Mouse (Mus musculus) urinary bladder, adult 2 months (tissue): ENCODE data around the gene Ndufc2. TPM values are rescaled to one million over a fixed set of nuclear protein-coding genes. Genes with fewer than 3 reads are reported as not detected.
"Not testable (repeated sequence)": the region's sequence is repeated elsewhere in the genome, so short reads cannot be mapped to it uniquely, and the experiment has no call there.

ENCODE experiments used
- DNase-seq: peaks from one replicate; pipeline ENCODE4 v3.0.0; 2022; ENCODE audit warnings: low spot score
- polyA plus RNA-seq: library from polyadenylated mRNA; depleted of rRNA; stranded (reverse); fragments of >200 nt; gene quantifications from 2 replicates; pipeline ENCODE4 v1.2.3, GENCODE M21; 2012; rRNA removed

The Ndufc2 gene
- polyA plus RNA-seq, 1 experiment = 154 TPM

DNA sequence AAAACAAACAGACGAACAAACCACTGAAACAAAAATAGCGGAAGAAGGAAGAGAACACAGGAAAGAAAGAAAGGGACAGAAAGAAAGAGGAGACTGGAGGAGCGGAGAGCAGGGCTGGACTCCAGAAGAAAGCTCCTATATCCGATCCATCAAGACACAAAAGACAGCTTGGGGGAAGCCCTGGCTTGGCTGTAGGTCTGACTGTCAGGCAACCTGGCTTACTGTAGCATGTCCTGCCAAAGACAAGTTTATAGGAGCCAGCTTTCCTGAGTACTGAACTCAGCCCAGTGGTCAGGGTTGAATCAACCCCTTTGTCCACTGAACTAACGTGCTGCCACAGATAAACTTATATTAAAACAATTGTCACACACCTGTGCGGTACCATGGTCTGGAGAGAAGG is 27.5 kb downstream of the Ndufc2 start:
- no peak for DNase-seq

DNA sequence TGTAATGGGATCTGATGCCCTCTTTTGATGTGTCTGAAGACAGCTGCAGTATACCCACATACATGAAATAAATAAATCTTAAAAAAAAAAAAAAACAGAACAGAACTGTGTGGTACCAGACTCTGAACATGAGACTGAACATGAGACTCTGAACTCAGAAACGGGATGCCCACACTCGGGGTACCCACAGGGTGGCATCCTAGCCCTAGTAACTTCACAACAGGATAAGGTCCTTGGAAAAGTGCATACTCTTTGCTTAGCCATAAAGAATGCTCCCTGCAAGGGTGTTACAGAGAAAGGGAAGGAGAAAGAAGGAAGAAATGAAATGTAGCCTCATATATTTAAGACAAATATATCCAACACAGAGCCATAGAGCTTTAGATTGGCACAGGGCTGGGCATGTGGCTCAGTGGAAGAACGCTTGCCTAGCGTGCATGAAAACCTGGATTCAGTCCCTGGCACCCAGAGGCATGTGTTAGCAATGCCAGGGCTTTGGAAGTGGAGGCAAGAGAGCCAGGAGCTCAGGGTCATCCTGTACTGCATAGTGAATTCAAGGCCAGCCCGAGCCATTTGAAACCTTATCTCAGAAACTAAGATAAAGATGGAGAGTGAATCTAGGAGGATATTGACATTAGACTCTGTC is 28.1 kb downstream of the Ndufc2 start:
- DNase-seq = no peak

DNA sequence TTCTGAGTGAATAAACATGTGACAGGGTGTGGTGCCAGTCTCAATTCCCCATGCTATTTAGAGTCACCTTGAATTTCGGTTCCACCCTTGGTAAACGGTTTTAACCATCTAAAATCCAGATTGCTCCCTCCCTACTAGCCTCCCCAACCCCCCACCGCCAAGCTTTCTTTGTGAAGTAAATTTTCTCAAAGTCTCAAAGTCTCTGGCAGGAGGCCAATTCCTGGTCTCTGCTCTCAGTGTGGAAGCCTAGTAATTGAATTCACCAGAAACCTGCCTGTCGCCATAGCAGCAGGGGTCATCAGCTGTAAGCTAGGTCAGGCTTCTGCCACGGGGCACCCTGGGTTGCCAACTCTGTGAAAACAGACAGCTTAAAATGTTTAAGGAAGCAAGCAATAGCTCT is 29.9 kb downstream of the Ndufc2 start:
- no peak for DNase-seq

- not testable (repeated sequence) for DNase-seq
Observed at GRCm38 (mm10) chr7:97433517-97433916, 33.7 kb downstream of the Ndufc2 start.

- DNase-seq = no peak
Observed at GRCm38 (mm10) chr7:97434517-97434916, 34.7 kb downstream of the Ndufc2 start.

GRCm38 (mm10) chr7:97438986-97439385 is 39.2 kb downstream of the Ndufc2 start:
- no peak for DNase-seq

DNA sequence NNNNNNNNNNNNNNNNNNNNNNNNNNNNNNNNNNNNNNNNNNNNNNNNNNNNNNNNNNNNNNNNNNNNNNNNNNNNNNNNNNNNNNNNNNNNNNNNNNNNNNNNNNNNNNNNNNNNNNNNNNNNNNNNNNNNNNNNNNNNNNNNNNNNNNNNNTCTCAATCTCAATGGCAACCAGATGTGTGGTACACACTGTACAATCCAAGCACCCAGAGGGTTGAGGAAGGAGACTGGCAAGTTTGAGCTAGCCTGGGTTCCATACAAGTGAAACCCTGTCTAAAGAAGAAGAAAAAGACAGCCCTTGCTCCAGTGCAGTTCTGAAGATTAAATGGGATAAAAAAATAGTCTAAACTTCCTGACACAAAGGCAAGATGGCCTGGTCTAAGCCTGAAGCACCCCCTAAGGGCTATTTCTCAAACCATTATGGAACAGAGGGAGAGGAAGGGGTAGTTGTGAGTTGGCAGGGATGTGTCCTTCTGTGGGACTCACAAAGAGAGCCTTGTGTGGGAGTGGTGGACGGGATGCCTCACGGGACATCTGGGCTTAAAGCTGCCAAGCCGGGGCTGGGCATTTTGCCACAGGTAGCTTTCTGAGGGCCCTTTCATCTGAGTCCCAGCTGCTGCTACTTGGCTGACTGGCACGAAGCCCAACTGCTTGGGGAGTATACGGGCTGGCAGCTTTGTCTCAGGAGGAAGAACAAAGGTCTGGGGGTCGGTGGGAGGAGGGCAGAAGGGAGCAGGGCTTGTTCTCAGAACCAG is 46.5 kb downstream of the Ndufc2 start:
- peak; percentile 30 for DNase-seq

DNA sequence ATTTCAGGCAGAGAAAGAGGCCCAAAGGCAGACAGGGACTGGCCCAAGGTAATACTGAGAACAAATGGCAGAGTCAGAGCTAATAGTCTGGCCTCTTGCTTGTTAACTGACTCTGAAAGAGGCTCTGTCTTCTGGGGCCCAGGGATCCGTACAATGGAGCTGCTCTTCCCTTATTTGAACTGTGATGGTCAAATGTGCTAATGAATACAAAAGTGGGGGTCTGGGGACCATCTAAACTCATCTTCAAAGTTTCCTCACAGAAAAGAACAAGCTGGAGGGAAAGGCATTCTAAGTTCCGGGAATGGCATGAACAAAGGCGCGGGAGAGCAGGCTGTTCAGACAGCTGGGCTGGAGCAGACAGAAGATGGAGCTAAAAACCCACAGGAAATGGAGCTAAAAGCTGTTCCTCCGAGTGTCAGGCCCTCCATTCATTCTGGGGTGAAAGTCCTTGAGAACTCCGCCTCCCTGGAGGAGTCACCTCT is 47.3 kb downstream of the Ndufc2 start:
- DNase-seq = no peak

- not testable (repeated sequence) for DNase-seq
Observed at GRCm38 (mm10) chr7:97451023-97451422, 51.2 kb downstream of the Ndufc2 start, which contains the start of gene Kctd14. Gene Kctd14, plus strand, starts transcription at chr7:97451323.

GRCm38 (mm10) chr7:97452196-97452595 is 52.4 kb downstream of the Ndufc2 start:
- no peak for DNase-seq

GRCm38 (mm10) chr7:97453141-97453921 is 53.5 kb downstream of the Ndufc2 start:
- DNase-seq = no peak

DNA sequence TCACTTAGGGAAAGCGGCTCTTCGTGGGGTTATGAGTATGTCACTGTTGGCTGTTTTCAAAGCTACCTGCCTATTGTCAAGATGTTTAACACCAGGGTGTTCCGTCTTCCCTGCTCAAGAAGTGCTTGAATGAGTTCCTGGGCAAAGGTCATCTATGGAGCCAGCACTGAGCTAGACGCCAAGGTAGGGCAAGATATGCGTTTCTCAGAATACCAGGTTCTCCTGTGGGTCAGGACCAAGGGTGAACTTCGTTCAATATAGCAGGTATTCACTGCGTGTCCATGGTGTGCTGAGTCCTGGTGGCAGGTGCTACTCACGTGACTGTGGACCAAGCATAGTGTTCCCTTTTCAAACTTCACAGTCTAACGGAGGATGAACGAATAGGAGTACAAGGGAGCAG is 55.0 kb downstream of the Ndufc2 start:
- DNase-seq = no peak

- DNase-seq = no peak
Observed at GRCm38 (mm10) chr7:97455577-97455976, 55.8 kb downstream of the Ndufc2 start.

Other genes starting within 250 kb of the Ndufc2 start
- 7.5 and 9.3 TPM in 2 replicates for gene Usp35, start 68.0 kb upstream of the Ndufc2 start, polyA plus RNA-seq
- 9.2 TPM in 2 replicates for gene Kctd21, start 67.7 kb upstream of the Ndufc2 start, polyA plus RNA-seq
- 11.0 and 14.4 TPM in 2 replicates for gene Alg8, start 28.4 kb upstream of the Ndufc2 start, polyA plus RNA-seq
- gene Thrsp, start 17.7 kb downstream of the Ndufc2 start, polyA plus RNA-seq = 45.2 and 95.3 TPM in 2 replicates
- 1.2 and 1.4 TPM in 2 replicates for gene Kctd14, start 51.3 kb downstream of the Ndufc2 start, polyA plus RNA-seq
- gene Ints4, start 81.0 kb downstream of the Ndufc2 start, polyA plus RNA-seq = 52.5 and 53.3 TPM in 2 replicates
- 54.3 and 64.7 TPM in 2 replicates for gene Aamdc, start 179.5 kb downstream of the Ndufc2 start, polyA plus RNA-seq
- gene Rsf1, start 179.9 kb downstream of the Ndufc2 start, polyA plus RNA-seq = 6.3 and 12.6 TPM in 2 replicates